In the genomic region with DNA sequence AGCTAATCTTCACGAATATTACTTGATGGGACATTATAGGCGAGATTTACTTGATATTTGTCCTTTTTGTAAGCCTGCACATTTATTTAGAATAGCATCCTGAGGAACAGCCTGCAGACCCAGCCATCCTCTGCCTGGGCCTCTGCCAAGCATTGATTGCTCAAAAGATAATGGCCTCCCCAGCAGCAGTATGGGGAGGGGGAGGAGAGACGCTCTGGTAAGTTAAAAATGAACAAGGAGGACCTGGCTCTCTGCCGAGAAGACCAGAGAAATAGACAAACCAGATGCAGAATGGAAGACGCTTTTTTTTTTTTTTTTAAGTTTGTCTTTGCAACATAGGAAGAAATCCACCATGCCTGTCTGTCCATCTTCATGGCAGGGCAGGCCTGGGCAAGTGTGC, we compare ENCODE assay signal across 11 mouse cellular contexts.
A peak's percentile ranks its signal among the peaks of the same experiment; 100 is the strongest.
DNase-seq lines count a peak whose midpoint lies in the region; ATAC-seq lines count a peak whose summit lies in the region.
"Had no signal": no experiment of that assay in that cellular context is flagged by ENCODE, and none has a peak within 500 bp of the region (broad histone marks: within the 10 kb centered on the region; RNA-seq: fewer than 3 reads in every experiment).

No protein-coding gene starts in this region.

- H3K27me3 ChIP-seq in liver, embryonic 12.5 days (replicated peaks): no peaks in the 10 kb centered on the region
- H3K27me3 ChIP-seq: heart, embryonic 15.5 days; limb, embryonic 13.5 days had no signal

- intact Hi-C loops in left cerebral cortex, postnatal 4 days (cut with DNase I): no loop called here

- no peak overlapping the region for H3K9ac ChIP-seq in liver, embryonic 12.5 days
- H3K9ac ChIP-seq: heart, embryonic 15.5 days; limb, embryonic 13.5 days had no signal

- no peak for DNase-seq in frontal cortex, postnatal 25 days (ENCODE audit: low spot score in 2 of 2)
- DNase-seq in urinary bladder, postnatal 14 days (ENCODE audit: low spot score): peak; percentile 29
- no peak for DNase-seq in urinary bladder, postnatal 25 days (ENCODE audit: low spot score)
- peak; percentile 48 for DNase-seq in left cerebral cortex, postnatal 4 days
- DNase-seq in testis, postnatal 14 days (ENCODE audit: low spot score): peak; percentile 12
- no peak for DNase-seq in lung, postnatal 25 days (ENCODE audit: low spot score)
- DNase-seq: kidney, adult 9 months had no signal

- no peak overlapping the region for H3K27ac ChIP-seq in liver, embryonic 12.5 days
- H3K27ac ChIP-seq: heart, embryonic 15.5 days; limb, embryonic 13.5 days had no signal

- H3K4me2 ChIP-seq in liver, embryonic 12.5 days: no peak overlapping the region
- H3K4me2 ChIP-seq: heart, embryonic 15.5 days; limb, embryonic 13.5 days had no signal

- ATAC-seq in frontal cortex, adult (ENCODE audit: low TSS enrichment): 0 out of 2 replicates have a peak, but pooled peaks have one; percentile 34
- no peak for ATAC-seq in liver, embryonic 12.5 days

- WGBS in liver, embryonic 12.5 days (ENCODE audit: insufficient replicate concordance): 53% methylated on average over 5 of the region's 5 CpGs

- H3K36me3 ChIP-seq in liver, embryonic 12.5 days: no peaks in the 10 kb centered on the region
- H3K36me3 ChIP-seq: heart, embryonic 15.5 days; limb, embryonic 13.5 days had no signal

- H3K9me3 ChIP-seq in liver, embryonic 12.5 days (replicated peaks): no peaks in the 10 kb centered on the region
- H3K9me3 ChIP-seq: heart, embryonic 15.5 days; limb, embryonic 13.5 days had no signal

- no peaks in the 10 kb centered on the region for H3K4me1 ChIP-seq in liver, embryonic 12.5 days
- H3K4me1 ChIP-seq: heart, embryonic 15.5 days; limb, embryonic 13.5 days had no signal

- H3K4me3 ChIP-seq in liver, embryonic 12.5 days: no peak overlapping the region
- H3K4me3 ChIP-seq: heart, embryonic 15.5 days; limb, embryonic 13.5 days had no signal

Comparison
In these comparisons a context has a peak if more than half of its experiments do, and no peak if none do; other contexts are left out.
1. DNase-seq: peak in urinary bladder, postnatal 14 days (single experiment), left cerebral cortex, postnatal 4 days (single experiment) and testis, postnatal 14 days (single experiment); none in frontal cortex, postnatal 25 days (0 of 2), urinary bladder, postnatal 25 days (single experiment) and lung, postnatal 25 days (single experiment).